Mouse (Mus musculus) spleen, adult 18-20 months (tissue): ENCODE data around the gene Sp100.
A peak's percentile ranks its signal among the peaks of the same experiment; 100 is the strongest.

ENCODE experiments used
- DNase-seq, 2 experiments: peaks; one replicate each; pipeline ENCODE4 v3.0.0; 2022; ENCODE audit warnings: mixed read lengths in 2 of 2

Sp100 gene

GRCm38 (mm10) chr1:85702531-85702930 is 52.7 kb downstream of the Sp100 start:
- DNase-seq: no peak

DNA sequence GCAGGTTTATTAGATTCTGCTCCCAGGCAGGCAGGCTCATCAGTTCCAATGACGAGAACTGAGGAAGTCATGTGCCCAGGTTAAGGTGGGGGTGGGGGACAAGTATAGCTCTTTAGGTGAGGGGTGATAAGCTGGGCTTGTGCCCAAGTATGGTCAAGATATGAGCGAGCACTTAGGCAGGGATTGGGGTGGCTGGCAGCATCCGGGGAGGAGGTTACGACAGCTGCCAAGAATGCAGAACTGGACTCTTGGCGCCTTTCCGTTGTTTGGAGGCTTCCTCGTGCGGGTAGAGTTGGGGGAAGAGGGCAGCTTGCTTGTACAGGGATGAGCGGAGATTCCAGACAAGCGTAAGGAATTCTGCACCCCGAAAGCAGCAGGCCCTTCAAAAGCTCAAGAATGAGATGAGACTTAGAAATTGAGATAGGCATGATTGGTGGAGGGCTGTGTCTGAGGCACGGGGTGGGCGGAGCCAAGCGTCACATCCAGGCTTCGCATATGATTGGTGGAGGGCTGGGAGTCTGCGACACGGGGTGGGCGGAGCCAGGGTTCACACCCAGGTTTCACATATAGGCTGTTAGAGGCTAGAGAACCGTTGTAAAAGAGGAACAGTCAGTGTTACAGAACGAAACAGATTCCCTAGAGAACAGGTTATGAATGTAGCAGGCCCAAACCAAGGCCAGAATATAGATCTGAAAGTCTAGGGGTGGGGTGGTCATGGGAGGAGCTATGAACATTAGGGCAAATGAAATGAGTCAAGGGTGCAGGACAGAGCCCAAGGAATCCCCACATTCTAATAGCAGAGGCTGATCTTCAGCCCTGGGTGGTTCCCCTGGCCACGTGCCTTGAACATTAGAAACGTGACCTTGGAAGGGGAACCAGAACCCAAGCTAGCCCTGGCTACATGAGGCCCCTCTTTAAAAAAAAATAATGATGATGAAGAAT is 53.7 kb downstream of the Sp100 start:
- DNase-seq: peak; percentile 93 to 95

DNA sequence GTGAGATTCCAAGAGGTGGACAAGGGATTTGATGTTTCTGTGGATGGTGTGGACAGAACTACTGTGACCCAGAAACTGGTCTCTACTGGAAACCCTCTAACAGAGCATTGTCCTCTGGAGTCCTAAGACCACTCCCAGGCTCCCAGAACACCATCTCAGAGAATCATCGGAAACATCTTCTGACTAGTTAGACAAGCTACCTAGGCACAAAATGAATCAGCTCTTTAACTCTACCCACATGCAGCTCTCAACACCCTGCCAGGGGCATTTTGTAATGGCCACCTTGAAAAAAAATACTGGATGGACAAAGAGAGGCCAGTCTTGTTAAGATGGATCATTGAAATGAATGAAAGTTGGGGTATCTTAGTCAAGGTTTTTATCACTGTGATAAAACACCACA is 55.8 kb downstream of the Sp100 start:
- no peak for DNase-seq

GRCm38 (mm10) chr1:85706754-85707153 is 57.0 kb downstream of the Sp100 start:
- no peak for DNase-seq

DNA sequence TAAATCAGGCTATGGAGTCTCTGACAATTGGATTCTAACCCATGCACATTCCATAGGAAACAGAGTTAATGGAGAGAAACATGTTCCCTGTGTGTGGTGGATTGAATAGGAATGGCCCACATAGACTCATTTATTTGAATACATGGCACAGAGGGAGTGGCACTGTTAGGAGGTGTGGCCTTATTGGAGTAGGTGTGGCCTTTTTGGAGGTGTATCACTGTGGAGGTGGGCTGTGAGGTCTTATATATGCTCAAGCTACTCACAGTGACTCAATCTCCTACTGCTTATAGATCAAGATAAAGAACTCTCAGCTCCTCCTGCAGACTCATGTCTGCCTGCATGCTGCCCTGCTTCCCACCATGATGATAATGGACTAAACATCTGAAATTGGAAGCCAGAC is 64.7 kb downstream of the Sp100 start:
- no peak for DNase-seq

GRCm38 (mm10) chr1:85716447-85717027 is 66.7 kb downstream of the Sp100 start:
- no peak for DNase-seq

DNA sequence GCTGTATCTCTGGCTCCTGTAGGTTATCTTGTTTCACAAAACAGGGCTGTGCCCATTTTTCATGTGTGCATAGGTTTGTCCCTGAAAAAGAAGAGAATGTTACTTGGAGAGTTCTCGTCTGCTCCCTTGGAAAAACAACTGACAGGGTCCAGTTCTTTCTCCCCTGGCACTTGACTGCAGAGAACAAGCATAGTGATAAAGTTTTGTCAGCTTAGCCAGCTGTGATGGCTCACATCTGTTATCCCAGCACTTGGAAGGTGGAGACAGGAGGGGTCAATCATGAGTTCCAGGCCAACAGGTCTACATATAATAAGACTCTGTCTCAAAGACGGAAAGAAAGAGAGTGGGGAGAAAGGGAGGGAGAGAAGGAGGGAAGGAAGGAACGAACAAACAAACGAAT is 69.3 kb downstream of the Sp100 start:
- DNase-seq: no peak

GRCm38 (mm10) chr1:85720220-85720893 is 70.6 kb downstream of the Sp100 start:
- peak; percentile 10 to 29 for DNase-seq

DNA sequence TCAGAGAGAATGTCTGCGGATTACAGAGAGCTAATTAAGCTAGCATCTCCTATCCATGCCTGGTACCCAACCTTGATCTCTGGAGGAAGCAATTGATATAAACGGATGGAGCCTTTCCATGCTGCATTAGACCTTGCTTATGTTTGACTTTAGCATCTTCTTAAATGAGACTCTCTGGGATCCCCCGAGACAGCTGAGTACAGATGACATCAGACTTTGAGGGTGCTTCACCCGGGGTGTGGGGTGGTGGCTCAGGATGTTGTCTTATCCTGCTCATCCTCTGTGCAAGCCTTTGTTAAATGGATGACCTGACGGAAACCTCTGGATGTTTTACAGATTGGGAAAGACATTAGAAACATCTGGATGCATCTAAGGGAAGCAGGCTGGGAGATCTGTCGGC is 80.7 kb downstream of the Sp100 start:
- no peak for DNase-seq

- no peak for DNase-seq
Observed at GRCm38 (mm10) chr1:85732581-85732980, 82.8 kb downstream of the Sp100 start.

DNA sequence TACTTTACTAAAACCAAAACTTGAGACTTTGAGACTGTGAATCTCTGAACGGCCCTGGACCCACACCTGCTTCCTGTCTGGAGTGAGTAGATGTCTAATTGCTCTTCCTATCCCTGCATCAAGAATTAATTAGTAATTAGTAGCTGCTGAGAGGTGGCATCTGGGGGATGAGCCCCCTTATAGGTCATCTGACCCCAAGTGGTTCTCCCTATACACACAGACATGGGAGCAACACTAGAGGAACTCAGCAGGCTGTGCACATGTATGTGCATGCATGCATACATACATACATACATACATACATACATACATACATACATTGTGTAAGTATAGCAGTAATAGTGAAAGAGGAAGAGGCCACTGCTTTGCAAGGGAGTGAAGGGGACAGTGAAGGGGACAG is 84.7 kb downstream of the Sp100 start:
- no peak for DNase-seq

DNA sequence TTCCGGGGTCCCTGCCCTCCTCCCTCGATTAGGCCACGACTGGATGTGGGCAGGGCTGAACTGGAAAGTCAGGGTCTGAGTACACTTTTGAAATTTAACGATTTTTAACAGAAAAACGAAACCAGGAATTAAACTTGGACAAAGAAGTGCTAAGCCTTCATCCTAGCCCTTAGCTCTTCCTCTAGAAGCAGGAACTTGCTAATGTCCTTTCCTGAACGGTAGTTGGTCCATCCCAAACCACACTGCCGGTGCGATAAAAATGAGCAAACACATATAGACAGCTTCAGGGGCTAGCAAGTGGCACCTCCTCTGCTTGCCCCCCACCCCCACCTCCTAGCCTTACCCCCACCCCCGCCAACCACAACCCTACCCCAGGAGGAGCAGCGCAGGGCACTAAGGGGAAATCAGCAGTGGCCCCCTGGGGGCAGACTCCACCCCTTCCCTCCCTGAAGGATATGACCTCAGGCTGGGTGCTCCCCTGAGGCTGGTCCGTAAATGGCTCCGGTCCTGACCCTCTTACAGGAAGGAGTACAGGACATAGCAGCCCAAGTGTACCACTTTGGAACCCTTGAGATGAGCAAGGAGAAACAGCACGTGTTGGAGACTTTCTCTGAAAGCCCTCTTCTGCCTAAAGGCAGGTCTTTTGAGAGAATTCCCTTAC is 85.8 kb downstream of the Sp100 start:
- DNase-seq: peak; percentile 71 to 74

- peak; percentile 40 to 76 for DNase-seq
Observed at GRCm38 (mm10) chr1:85736355-85737184, 86.8 kb downstream of the Sp100 start.

DNA sequence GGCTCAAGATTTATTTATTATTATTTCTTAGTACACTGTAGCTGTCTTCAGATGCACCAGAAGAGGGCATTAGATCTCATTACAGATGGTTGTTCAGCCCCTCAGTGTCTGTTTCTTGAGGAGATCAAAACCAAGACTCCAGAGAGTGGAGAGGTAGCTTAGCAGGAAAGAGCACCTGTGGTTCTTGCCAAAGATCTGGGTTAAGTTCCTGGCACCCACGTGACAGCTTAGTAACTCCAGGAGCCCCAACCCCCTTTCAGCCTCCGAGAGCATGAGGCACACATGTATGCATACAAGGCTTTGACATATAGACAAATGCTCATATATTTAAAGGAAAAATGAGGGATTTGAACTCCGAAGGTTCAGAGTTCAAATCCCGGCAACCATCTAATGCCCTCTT is 89.2 kb downstream of the Sp100 start:
- DNase-seq: no peak

DNA sequence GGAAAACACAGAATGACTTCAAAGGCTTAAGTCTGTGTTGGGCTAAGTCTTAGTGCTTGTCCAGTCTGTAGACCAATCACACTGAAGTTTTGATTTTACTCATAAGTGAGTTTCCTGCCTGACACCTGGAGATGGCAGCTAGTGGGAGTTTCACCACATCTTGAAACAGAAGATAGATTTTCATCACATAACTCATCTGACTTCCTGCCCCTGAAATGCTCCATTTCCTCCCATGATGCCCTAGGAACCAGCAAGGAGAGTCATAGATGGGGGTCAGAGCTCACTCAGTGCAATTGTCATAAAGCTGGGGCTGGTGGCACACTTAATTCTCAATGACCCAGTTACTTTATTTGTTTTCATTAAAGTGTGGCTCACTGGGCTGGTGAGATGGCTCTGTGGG is 90.0 kb downstream of the Sp100 start:
- no peak for DNase-seq

GRCm38 (mm10) chr1:85740923-85741322 is 91.1 kb downstream of the Sp100 start:
- DNase-seq: no peak

- no peak for DNase-seq
Observed at GRCm38 (mm10) chr1:85742333-85742732, 92.5 kb downstream of the Sp100 start.

GRCm38 (mm10) chr1:85742916-85743505 is 93.2 kb downstream of the Sp100 start:
- no peak for DNase-seq

- no peak for DNase-seq
Observed at GRCm38 (mm10) chr1:85744539-85744938, 94.8 kb downstream of the Sp100 start.

GRCm38 (mm10) chr1:85746511-85746910 is 96.7 kb downstream of the Sp100 start:
- DNase-seq: no peak

DNA sequence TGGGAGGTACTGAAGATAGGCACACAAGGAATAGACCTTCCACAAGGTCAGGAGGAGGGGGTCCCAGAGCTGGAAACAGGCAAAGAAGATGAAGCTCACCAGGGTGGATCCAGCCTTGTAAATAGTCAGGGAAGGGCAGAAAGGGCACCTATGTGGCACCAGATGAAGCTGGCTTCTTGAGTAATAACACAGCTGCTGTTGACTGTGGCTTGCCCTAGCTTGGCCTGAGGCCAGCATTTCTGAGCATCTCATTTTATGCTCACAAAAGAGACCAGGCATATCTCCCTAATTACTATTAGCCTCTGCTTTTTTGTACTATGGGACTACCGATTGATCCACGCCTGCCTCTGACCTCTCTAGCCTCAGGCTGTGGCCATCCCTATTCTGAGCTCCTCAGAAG is 100.0 kb downstream of the Sp100 start:
- no peak for DNase-seq

- DNase-seq: no peak
Observed at GRCm38 (mm10) chr1:85750650-85751049, 100.9 kb downstream of the Sp100 start.
